In the genomic region with DNA sequence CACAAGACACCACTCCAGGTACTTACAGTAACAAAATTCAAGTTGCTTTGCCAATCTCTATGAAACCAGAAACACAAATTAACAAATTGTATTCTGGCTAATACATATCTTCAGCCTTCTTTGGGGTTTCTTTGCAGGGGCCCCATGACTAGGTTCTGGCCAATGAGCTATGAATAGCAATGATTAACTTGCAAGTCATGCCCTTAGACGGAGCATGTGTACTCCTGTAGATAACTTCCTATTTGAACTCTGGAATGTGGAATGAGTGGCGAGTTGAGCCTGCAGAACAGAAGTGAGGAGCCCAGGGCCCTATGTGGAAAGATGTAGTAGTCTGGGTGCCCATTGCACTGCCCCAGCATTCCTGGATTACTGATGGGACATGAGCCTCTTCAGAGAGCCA, we compare ENCODE assay signal across 16 mouse cellular contexts.
A peak's percentile ranks its signal among the peaks of the same experiment; 100 is the strongest.
DNase-seq lines count a peak whose midpoint lies in the region; ATAC-seq lines count a peak whose summit lies in the region.
"Had no signal": no experiment of that assay in that cellular context is flagged by ENCODE, and none has a peak within 500 bp of the region (broad histone marks: within the 10 kb centered on the region; RNA-seq: fewer than 3 reads in every experiment).

No protein-coding gene starts in this region.

- no peak overlapping the region for H3K4me3 ChIP-seq in heart, embryonic 11.5 days (ENCODE audit: low read depth, low read length)
- H3K4me3 ChIP-seq in kidney, embryonic 14.5 days (ENCODE audit: low read length), result no peak overlapping the region
- H3K4me3 ChIP-seq in liver, embryonic 15.5 days (replicated peaks), result no peak overlapping the region
- H3K4me3 ChIP-seq: forebrain, embryonic 12.5 days; neural tube, embryonic 15.5 days had no signal

- peaks cover 9% of the 10 kb centered on the region; the same call in 1 of the 2 replicates for H3K4me1 ChIP-seq in heart, embryonic 11.5 days (ENCODE audit: control insufficient read depth, insufficient read depth, low read length)
- no peaks in the 10 kb centered on the region for H3K4me1 ChIP-seq in kidney, embryonic 14.5 days (ENCODE audit: control insufficient read depth, insufficient read depth, low read length)
- H3K4me1 ChIP-seq in liver, embryonic 15.5 days (replicated peaks), result peaks cover 26% of the 10 kb centered on the region
- H3K4me1 ChIP-seq: forebrain, embryonic 12.5 days had no signal

- H3K27me3 ChIP-seq in heart, embryonic 11.5 days (ENCODE audit: control insufficient read depth, insufficient read depth, low read length), result no peaks in the 10 kb centered on the region
- no peaks in the 10 kb centered on the region for H3K27me3 ChIP-seq in kidney, embryonic 14.5 days (ENCODE audit: control insufficient read depth, insufficient read depth, low read length)
- H3K27me3 ChIP-seq in liver, embryonic 15.5 days, result no peaks in the 10 kb centered on the region
- H3K27me3 ChIP-seq: forebrain, embryonic 12.5 days; neural tube, embryonic 15.5 days had no signal

- H3K9ac ChIP-seq in heart, embryonic 11.5 days (ENCODE audit: low read depth, low read length), result no peak overlapping the region
- no peak overlapping the region for H3K9ac ChIP-seq in kidney, embryonic 14.5 days (ENCODE audit: low read depth, low read length)
- no peak overlapping the region for H3K9ac ChIP-seq in liver, embryonic 15.5 days
- H3K9ac ChIP-seq: forebrain, embryonic 12.5 days; neural tube, embryonic 15.5 days had no signal

- 19% methylated on average over 2 of the region's 2 CpGs for WGBS in heart, embryonic 11.5 days (ENCODE audit: insufficient replicate concordance)
- WGBS in kidney, embryonic 14.5 days, result 40% methylated on average over 2 of the region's 2 CpGs
- WGBS in liver, embryonic 15.5 days (ENCODE audit: insufficient replicate concordance), result 3% methylated on average over 2 of the region's 2 CpGs

- H3K9me3 ChIP-seq in heart, embryonic 11.5 days (replicated peaks; ENCODE audit: control insufficient read depth, low read length), result no peaks in the 10 kb centered on the region
- no peaks in the 10 kb centered on the region for H3K9me3 ChIP-seq in kidney, embryonic 14.5 days (ENCODE audit: control insufficient read depth, low read length)
- no peaks in the 10 kb centered on the region for H3K9me3 ChIP-seq in liver, embryonic 15.5 days (replicated peaks)
- H3K9me3 ChIP-seq: forebrain, embryonic 12.5 days; neural tube, embryonic 15.5 days had no signal

- peak overlapping the region; percentile 18 for H3K27ac ChIP-seq in heart, embryonic 11.5 days (ENCODE audit: low read depth, low read length)
- H3K27ac ChIP-seq in kidney, embryonic 14.5 days (ENCODE audit: low read depth, low read length), result no peak overlapping the region
- peak overlapping the region; percentile 74 for H3K27ac ChIP-seq in liver, embryonic 15.5 days (replicated peaks)
- H3K27ac ChIP-seq: forebrain, embryonic 12.5 days; neural tube, embryonic 15.5 days had no signal

- H3K36me3 ChIP-seq in heart, embryonic 11.5 days (ENCODE audit: control insufficient read depth, insufficient read depth, low read length), result no peaks in the 10 kb centered on the region
- no peaks in the 10 kb centered on the region for H3K36me3 ChIP-seq in kidney, embryonic 14.5 days (ENCODE audit: control insufficient read depth, insufficient read depth, low read length)
- H3K36me3 ChIP-seq in liver, embryonic 15.5 days (replicated peaks), result no peaks in the 10 kb centered on the region
- H3K36me3 ChIP-seq: forebrain, embryonic 12.5 days; neural tube, embryonic 15.5 days had no signal

- no peak for DNase-seq in heart, adult 8-10 months (ENCODE audit: low spot score)
- DNase-seq in c-Kit-positive CD71-positive TER-119-positive erythroid progenitor cells, embryonic 14.5 days (ENCODE audit: low spot score), result peak; percentile 42
- no peak for DNase-seq in adrenal gland, postnatal 4 days (ENCODE audit: low spot score in 2 of 2)
- no peak for DNase-seq in MN1 (ENCODE audit: low spot score)
- DNase-seq in layer of hippocampus, adult 18-20 months (ENCODE audit: low spot score in 2 of 2), result no peak
- DNase-seq: B cell, adult 2 months; gastrocnemius, postnatal 36 days; lung, postnatal 36 days; thymus, adult 18-20 months had no signal

- ATAC-seq in heart, embryonic 11.5 days (replicated peaks; ENCODE audit: insufficient number of reproducible peaks, low FRiP score, low TSS enrichment), result no peak
- ATAC-seq in kidney, embryonic 14.5 days (ENCODE audit: low FRiP score, low TSS enrichment), result peak; percentile 75; the same call in 1 of the 2 replicates
- ATAC-seq in liver, embryonic 15.5 days (ENCODE audit: insufficient read depth), result peak; percentile 90
- ATAC-seq: inflammation-experienced regulatory T-cells, adult 6 months; midbrain, embryonic 16.5 days had no signal

- no peak overlapping the region for H3K4me2 ChIP-seq in heart, embryonic 11.5 days
- no peak overlapping the region for H3K4me2 ChIP-seq in kidney, embryonic 14.5 days (replicated peaks; ENCODE audit: low read depth, low read length)
- H3K4me2 ChIP-seq in liver, embryonic 15.5 days, result peak overlapping the region; percentile 35; the same call in 1 of the 2 replicates
- H3K4me2 ChIP-seq: forebrain, embryonic 12.5 days; neural tube, embryonic 15.5 days had no signal
